Mouse (Mus musculus) hindbrain, embryonic 14.5 days (tissue): ENCODE data around the gene Prr29. TPM values are rescaled to one million over a fixed set of nuclear protein-coding genes. Genes with fewer than 3 reads are reported as not detected.

Experiments
- ATAC-seq: fragments of 200-750 bp; cut with Nextera tagmentation; 2 replicates; pipeline ENCODE4 v1.8.0; 2017; ENCODE audit warnings: moderate number of reproducible peaks, mild to moderate bottlenecking, moderate TSS enrichment, moderate library complexity; ENCODE audit not compliant: low FRiP score
- DNase-seq: peaks from one replicate; pipeline ENCODE4 v3.0.0-alpha.2; 2015; ENCODE audit warnings: low spot score
- H3K27ac ChIP-seq: fragments of 300-500 bp; sonication (generic); 2 replicates; pipeline ENCODE4 v1.5.1; 2014; ENCODE audit warnings: mild to moderate bottlenecking, moderate library complexity
- H3K27me3 ChIP-seq: fragments of 300-500 bp; sonication (generic); 2 replicates; pipeline ENCODE4 v1.6.1; 2014; ENCODE audit warnings: mild to moderate bottlenecking, low read length, mixed read lengths; ENCODE audit not compliant: control insufficient read depth, insufficient read depth
- H3K36me3 ChIP-seq: fragments of 300-500 bp; sonication (generic); replicated peaks from 2 replicates; pipeline ENCODE4 v1.6.1; 2014; ENCODE audit not compliant: control insufficient read depth, insufficient read depth
- H3K4me1 ChIP-seq: fragments of 300-500 bp; sonication (generic); replicated peaks from 2 replicates; pipeline ENCODE4 v1.6.1; 2014; ENCODE audit warnings: antibody characterized with exemption, low read length, mixed read lengths; ENCODE audit not compliant: control insufficient read depth, insufficient read depth
- H3K4me2 ChIP-seq: fragments of 300-500 bp; sonication (generic); replicated peaks from 2 replicates; pipeline ENCODE4 v1.6.1; 2014; ENCODE audit warnings: mild to moderate bottlenecking, moderate library complexity
- H3K4me3 ChIP-seq: fragments of 300-500 bp; sonication (generic); replicated peaks from 2 replicates; pipeline ENCODE4 v1.5.1; 2014; ENCODE audit warnings: mild to moderate bottlenecking, low read length
- H3K9ac ChIP-seq: fragments of 300-500 bp; sonication (generic); 2 replicates; pipeline ENCODE4 v1.6.1; 2014
- H3K9me3 ChIP-seq: fragments of 300-500 bp; sonication (generic); 2 replicates; pipeline ENCODE4 v1.6.1; 2016; ENCODE audit warnings: low read length; ENCODE audit not compliant: control insufficient read depth
- WGBS: fragments of 180-500 bp; shearing (Covaris S2); extraction: QIAGEN DNeasy Blood & Tissue Kit; methylation state at CpG from one replicate; pipeline ENCODE4 v1.1.7; 2014; 5-methylcytosine and 5-hydroxymethylcytosine counted together
- polyA plus RNA-seq: library from polyadenylated mRNA; unstranded; fragments of >200 nt; fragmentation: Nextera tagmentation; extraction: Ambion mirVana; gene quantifications from 2 replicates; pipeline ENCODE4 v1.2.1, GENCODE M21; 2014

Prr29 gene
- polyA plus RNA-seq, 1 experiment from 2014 or later = not detected

GRCm38 (mm10) chr11:106351253-106351652 is 14.0 kb upstream of the Prr29 start:
- WGBS = 62% methylated on average over 3 of the region's 3 CpGs
- H3K9me3 ChIP-seq = no peaks in the 10 kb centered on the region
- no peaks in the 10 kb centered on the region for H3K36me3 ChIP-seq
- H3K4me3 ChIP-seq = no peak overlapping the region
- no peaks in the 10 kb centered on the region for H3K4me1 ChIP-seq
- H3K27ac ChIP-seq = no peak overlapping the region
- H3K4me2 ChIP-seq = no peak overlapping the region
- no peak for ATAC-seq
- no peak for DNase-seq
- H3K9ac ChIP-seq = no peak overlapping the region
- no peaks in the 10 kb centered on the region for H3K27me3 ChIP-seq

GRCm38 (mm10) chr11:106351941-106352340 is 13.3 kb upstream of the Prr29 start:
- Histone ChIP-seq H3K9me3 (no peaks in the 10 kb centered on the region), H3K9ac (no peak overlapping the region), H3K4me3 (no peak overlapping the region), H3K4me1 (no peaks in the 10 kb centered on the region), H3K4me2 (no peak overlapping the region), H3K27me3 (no peaks in the 10 kb centered on the region), H3K27ac (no peak overlapping the region), H3K36me3 (no peaks in the 10 kb centered on the region)
- ATAC-seq (no peak), DNase-seq (no peak)
- WGBS = 75% methylated on average over 4 of the region's 4 CpGs

- no peak within 1 kb of the TSS for H3K27ac ChIP-seq
- no peak for DNase-seq
- no peak for ATAC-seq
These were observed 12.1 kb upstream of the Prr29 start, which contains the start of gene Scn4a for GRCm38 (mm10) chr11:106353188-106353587. TSS of gene Scn4a (minus strand) at chr11:106353288.

GRCm38 (mm10) chr11:106354181-106354580 is 11.1 kb upstream of the Prr29 start:
- no peaks in the 10 kb centered on the region for H3K27me3 ChIP-seq
- no peak overlapping the region for H3K27ac ChIP-seq
- H3K36me3 ChIP-seq = no peaks in the 10 kb centered on the region
- H3K4me1 ChIP-seq = no peaks in the 10 kb centered on the region
- no peak overlapping the region for H3K9ac ChIP-seq
- DNase-seq (no peak), ATAC-seq (no peak)
- H3K4me3 ChIP-seq = no peak overlapping the region
- H3K9me3 ChIP-seq = no peaks in the 10 kb centered on the region
- 68% methylated on average over 1 of the region's 1 CpGs for WGBS
- no peak overlapping the region for H3K4me2 ChIP-seq

More at GRCm38 (mm10) chr11:106353188-106353587, 12.1 kb upstream of the Prr29 start, which contains the start of gene Scn4a:
- no peak within 1 kb of the TSS for H3K4me3 ChIP-seq
- H3K9me3 ChIP-seq = no peaks in the 10 kb centered on the region
- H3K4me1 ChIP-seq = no peaks in the 10 kb centered on the region
- no peaks in the 10 kb centered on the region for H3K27me3 ChIP-seq
- no peak within 1 kb of the TSS for H3K4me2 ChIP-seq
- WGBS = 91% methylated on average over 12 of the region's 12 CpGs
- H3K9ac ChIP-seq = no peak within 1 kb of the TSS
- H3K36me3 ChIP-seq = no peaks in the 10 kb centered on the region

GRCm38 (mm10) chr11:106355382-106356128 is 9.7 kb upstream of the Prr29 start:
- Histone ChIP-seq H3K27me3 (no peaks in the 10 kb centered on the region), H3K9me3 (no peaks in the 10 kb centered on the region), H3K4me2 (no peak overlapping the region), H3K27ac (no peak overlapping the region), H3K4me1 (no peaks in the 10 kb centered on the region), H3K36me3 (no peaks in the 10 kb centered on the region), H3K9ac (no peak overlapping the region), H3K4me3 (no peak overlapping the region)
- DNase-seq (no peak), ATAC-seq (no peak)
- 73% methylated on average over 19 of the region's 19 CpGs for WGBS

GRCm38 (mm10) chr11:106359350-106359749 is 5.9 kb upstream of the Prr29 start:
- Histone ChIP-seq H3K27me3 (no peaks in the 10 kb centered on the region), H3K4me1 (no peaks in the 10 kb centered on the region), H3K9ac (no peak overlapping the region), H3K36me3 (no peaks in the 10 kb centered on the region), H3K4me2 (no peak overlapping the region), H3K27ac (no peak overlapping the region), H3K9me3 (no peaks in the 10 kb centered on the region), H3K4me3 (no peak overlapping the region)
- DNase-seq (no peak), ATAC-seq (no peak)
- 18% methylated on average over 5 of the region's 5 CpGs for WGBS

GRCm38 (mm10) chr11:106364712-106365111 is 560 bp upstream of the Prr29 start:
- DNase-seq (no peak), ATAC-seq (peak; percentile 51; the same call in 1 of the 2 replicates)
- Histone ChIP-seq H3K36me3 (no peaks in the 10 kb centered on the region), H3K9ac (no peak overlapping the region; the same call in 1 of the 2 replicates), H3K27me3 (no peaks in the 10 kb centered on the region), H3K27ac (no peak overlapping the region), H3K4me1 (no peaks in the 10 kb centered on the region; the same call in 1 of the 2 replicates), H3K4me2 (0 out of 2 replicates have a peak overlapping the region, but pooled peaks have one; percentile 5), H3K9me3 (no peaks in the 10 kb centered on the region), H3K4me3 (no peak overlapping the region)
- WGBS = 4% methylated on average over 9 of the region's 11 CpGs

- ATAC-seq = no peak
- H3K27me3 ChIP-seq = no peaks in the 10 kb centered on the region
- no peaks in the 10 kb centered on the region for H3K9me3 ChIP-seq
- H3K9ac ChIP-seq = no peak overlapping the region
- H3K27ac ChIP-seq = no peak overlapping the region
- no peak overlapping the region for H3K4me2 ChIP-seq
- H3K4me3 ChIP-seq = no peak overlapping the region
- peak; percentile 56 for DNase-seq
- 10% methylated on average over 3 of the region's 3 CpGs for WGBS
- no peaks in the 10 kb centered on the region for H3K36me3 ChIP-seq
- no peaks in the 10 kb centered on the region; the same call in 1 of the 2 replicates for H3K4me1 ChIP-seq
These were observed 1.0 kb downstream of the Prr29 start for GRCm38 (mm10) chr11:106366316-106366715.

GRCm38 (mm10) chr11:106373998-106374397 is 8.7 kb downstream of the Prr29 start:
- no peak for ATAC-seq
- no peak for DNase-seq
- WGBS = 73% methylated on average over 11 of the region's 11 CpGs

More at GRCm38 (mm10) chr11:106373998-106374397, 8.7 kb downstream of the Prr29 start:
- Histone ChIP-seq H3K9ac (no peak overlapping the region), H3K27me3 (no peaks in the 10 kb centered on the region), H3K27ac (no peak overlapping the region), H3K4me3 (no peak overlapping the region), H3K9me3 (no peaks in the 10 kb centered on the region), H3K4me2 (no peak overlapping the region), H3K36me3 (no peaks in the 10 kb centered on the region), H3K4me1 (no peaks in the 10 kb centered on the region)
